Mouse (Mus musculus): ENCODE measurements around the gene Stk10.

GRCm38 (mm10) chr11:32551056-32551455 is 18.0 kb downstream of the Stk10 start:
- no peak for TF ChIP-seq CTCF (IDR thresholded peaks at IDR 0.05; ENCODE audit: low read depth, low read length)
- no peak for TF ChIP-seq TAL1 (conservative IDR thresholded peaks at IDR 0.05; ENCODE audit: low read depth, low read length)
- no peak for TF ChIP-seq GATA1 (IDR thresholded peaks at IDR 0.05; ENCODE audit: borderline replicate concordance, low read length)
- TF ChIP-seq POLR2AphosphoS5 (IDR thresholded peaks at IDR 0.05; ENCODE audit: insufficient replicate concordance, low read depth, low read length), result no peak

All from G1E (cell line).